Mouse (Mus musculus): ENCODE data around the gene Plxna2. TPM values are rescaled to one million over a fixed set of nuclear protein-coding genes. Genes with fewer than 3 reads are reported as not detected.

Gene Plxna2
- total and polyA plus RNA-seq, 3 experiments = under 0.01 to 0.03 TPM; not detected in 1

DNA sequence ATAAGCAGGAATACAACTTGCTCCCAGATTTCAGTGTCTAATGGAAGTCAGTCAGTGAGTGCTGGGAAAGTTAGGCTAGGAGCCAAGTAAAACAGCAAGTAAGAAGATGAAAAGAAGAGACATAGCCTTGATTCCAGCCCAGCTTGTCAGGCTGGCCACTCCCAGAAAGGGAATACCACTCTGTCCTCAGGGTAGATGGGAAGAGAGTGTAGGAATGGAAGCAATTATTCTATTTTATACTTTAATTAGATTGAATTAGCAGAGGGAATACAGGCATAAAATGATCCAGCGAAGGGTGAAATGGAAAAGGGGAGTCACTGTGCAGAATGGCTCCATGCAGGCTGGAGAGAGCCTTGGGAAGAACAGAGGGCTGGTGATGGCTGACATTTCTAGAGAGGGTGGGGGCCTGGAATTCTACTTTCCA, 99.4 kb downstream of the Plxna2 start:
- Histone ChIP-seq H3K27me3 (ENCODE audit: control insufficient read depth in 1 of 2, insufficient read depth in 2 of 2, low read length in 2 of 2) (no peaks in the 10 kb centered on the region), H3K27ac (ENCODE audit: control insufficient read depth, low read depth, low read length) (no peak overlapping the region), H3K4me1 (ENCODE audit: control insufficient read depth in 1 of 2, insufficient read depth in 2 of 2, low read length in 2 of 2) (no peaks in the 10 kb centered on the region), H3K79me2 (ENCODE audit: control insufficient read depth, insufficient read depth, low read length, poor library complexity) (no peaks in the 10 kb centered on the region), H3K9ac (ENCODE audit: control insufficient read depth, low read depth, low read length, poor library complexity, severe bottlenecking) (no peak overlapping the region), H3K4me3 (ENCODE audit: control insufficient read depth in 1 of 2, insufficient read depth in 1 of 2, low read depth in 2 of 2, low read length in 2 of 2) (no peak overlapping the region), H3K36me3 (ENCODE audit: control insufficient read depth in 1 of 2, insufficient read depth in 2 of 2, low read length in 2 of 2) (no peaks in the 10 kb centered on the region), H3K9me3 (replicated peaks; ENCODE audit: insufficient read depth, low read length) (no peaks in the 10 kb centered on the region)
- no peak for DNase-seq (ENCODE audit: low read depth, low spot score)
- TF ChIP-seq BHLHE40 (IDR thresholded peaks at IDR 0.05; ENCODE audit: borderline replicate concordance, low read depth, low read length) = no peak
- no peak for TF ChIP-seq MAFK (IDR thresholded peaks at IDR 0.05; ENCODE audit: borderline replicate concordance, low read depth, low read length)
- TF ChIP-seq E2F4 (IDR thresholded peaks at IDR 0.05; ENCODE audit: borderline replicate concordance, low read depth, low read length) = no peak
- no peak for TF ChIP-seq ETS1 (IDR thresholded peaks at IDR 0.05; ENCODE audit: low read depth, low read length)
- no peak for TF ChIP-seq RCOR1 (IDR thresholded peaks at IDR 0.05; ENCODE audit: low read depth, low read length)
- TF ChIP-seq POLR2A (IDR thresholded peaks at IDR 0.05; ENCODE audit: control insufficient read depth in 1 of 2, insufficient read depth in 1 of 2, low read depth in 1 of 2, low read length in 2 of 2, poor library complexity in 1 of 2) = no peak
- TF ChIP-seq POLR2AphosphoS2 (IDR thresholded peaks at IDR 0.05; ENCODE audit: low read length) = no peak
- TF ChIP-seq USF2 (IDR thresholded peaks at IDR 0.05; ENCODE audit: borderline replicate concordance in 1 of 2, insufficient read depth in 1 of 2, low read depth in 1 of 2, low read length in 2 of 2) = no peak
- no peak for TF ChIP-seq JUND (IDR thresholded peaks at IDR 0.05; ENCODE audit: low read depth, low read length)
- TF ChIP-seq TAL1 (IDR thresholded peaks at IDR 0.05; ENCODE audit: low read length) = no peak
- no peak for TF ChIP-seq CTCF (IDR thresholded peaks at IDR 0.05 in 2 of 3, conservative IDR thresholded peaks at IDR 0.05 in 1 of 3; ENCODE audit: control insufficient read depth in 1 of 3, insufficient read depth in 1 of 3, low read depth in 2 of 3, low read length in 3 of 3, poor library complexity in 1 of 3, severe bottlenecking in 1 of 3)
- no peak for TF ChIP-seq KAT2A (conservative IDR thresholded peaks at IDR 0.05; ENCODE audit: low read depth, low read length)

GRCm38 (mm10) chr1:194720406-194720805, 102.4 kb downstream of the Plxna2 start:
- Histone ChIP-seq H3K27ac (ENCODE audit: control insufficient read depth, low read depth, low read length) (no peak overlapping the region), H3K9ac (ENCODE audit: control insufficient read depth, low read depth, low read length, poor library complexity, severe bottlenecking) (no peak overlapping the region), H3K4me1 (ENCODE audit: control insufficient read depth in 1 of 2, insufficient read depth in 2 of 2, low read length in 2 of 2) (no peaks in the 10 kb centered on the region), H3K27me3 (ENCODE audit: control insufficient read depth in 1 of 2, insufficient read depth in 2 of 2, low read length in 2 of 2) (no peaks in the 10 kb centered on the region), H3K9me3 (replicated peaks; ENCODE audit: insufficient read depth, low read length) (no peaks in the 10 kb centered on the region), H3K36me3 (ENCODE audit: control insufficient read depth in 1 of 2, insufficient read depth in 2 of 2, low read length in 2 of 2) (no peaks in the 10 kb centered on the region), H3K4me3 (ENCODE audit: control insufficient read depth in 1 of 2, insufficient read depth in 1 of 2, low read depth in 2 of 2, low read length in 2 of 2) (no peak overlapping the region), H3K79me2 (ENCODE audit: control insufficient read depth, insufficient read depth, low read length, poor library complexity) (no peaks in the 10 kb centered on the region)
- no peak for TF ChIP-seq MYB (IDR thresholded peaks at IDR 0.05; ENCODE audit: low read depth, low read length)
- no peak for TF ChIP-seq MAX (IDR thresholded peaks at IDR 0.05; ENCODE audit: low read length)
- no peak for TF ChIP-seq SMC3 (IDR thresholded peaks at IDR 0.05; ENCODE audit: low read depth, low read length)
- TF ChIP-seq GATA1 (IDR thresholded peaks at IDR 0.05; ENCODE audit: low read depth, low read length) = no peak
- TF ChIP-seq EP300 (IDR thresholded peaks at IDR 0.05; ENCODE audit: low read depth in 1 of 2, low read length in 2 of 2) = no peak
- no peak for TF ChIP-seq ZKSCAN1 (IDR thresholded peaks at IDR 0.05; ENCODE audit: low read depth, low read length)
- no peak for TF ChIP-seq CHD1 (IDR thresholded peaks at IDR 0.05; ENCODE audit: low read depth, low read length)
- TF ChIP-seq MAFK (IDR thresholded peaks at IDR 0.05; ENCODE audit: borderline replicate concordance, low read depth, low read length) = no peak
- TF ChIP-seq HCFC1 (IDR thresholded peaks at IDR 0.05; ENCODE audit: low read depth, low read length) = no peak
- no peak for TF ChIP-seq BHLHE40 (IDR thresholded peaks at IDR 0.05; ENCODE audit: borderline replicate concordance, low read depth, low read length)
- DNase-seq (ENCODE audit: low read depth, low spot score) = no peak

Data from MEL (cell line).